Mouse (Mus musculus) embryo, embryonic 10 days (tissue): ENCODE data around the gene Clybl.

Source experiments
- DNase-seq: peaks from one replicate; pipeline ENCODE4 v3.0.0-alpha.2; 2015; ENCODE audit warnings: low spot score

Clybl gene

GRCm38 (mm10) chr14:122426529-122427203 is 245.2 kb downstream of the Clybl start:
- no peak for DNase-seq

GRCm38 (mm10) chr14:122427204-122427560 is 245.7 kb downstream of the Clybl start:
- DNase-seq: no peak

GRCm38 (mm10) chr14:122427654-122428053 is 246.2 kb downstream of the Clybl start:
- no peak for DNase-seq

- no peak for DNase-seq
These were observed 251.1 kb downstream of the Clybl start for GRCm38 (mm10) chr14:122432558-122432957.

- no peak for DNase-seq
These were observed 252.5 kb downstream of the Clybl start for GRCm38 (mm10) chr14:122434039-122434438.

- DNase-seq: no peak
These were observed 255.3 kb downstream of the Clybl start for GRCm38 (mm10) chr14:122436850-122437249.

GRCm38 (mm10) chr14:122449601-122450495 is 268.3 kb downstream of the Clybl start:
- peak; percentile 43 for DNase-seq

GRCm38 (mm10) chr14:122450496-122451382 is 269.2 kb downstream of the Clybl start, which contains the start of gene Gm5089:
Gene Gm5089 (minus strand): TSS chr14:122451115.
- no peak for DNase-seq

- DNase-seq: no peak
These were observed 270.1 kb downstream of the Clybl start for GRCm38 (mm10) chr14:122451551-122452145.
